Mouse (Mus musculus): ENCODE measurements around the gene Snap25.

Gene Snap25

DNA sequence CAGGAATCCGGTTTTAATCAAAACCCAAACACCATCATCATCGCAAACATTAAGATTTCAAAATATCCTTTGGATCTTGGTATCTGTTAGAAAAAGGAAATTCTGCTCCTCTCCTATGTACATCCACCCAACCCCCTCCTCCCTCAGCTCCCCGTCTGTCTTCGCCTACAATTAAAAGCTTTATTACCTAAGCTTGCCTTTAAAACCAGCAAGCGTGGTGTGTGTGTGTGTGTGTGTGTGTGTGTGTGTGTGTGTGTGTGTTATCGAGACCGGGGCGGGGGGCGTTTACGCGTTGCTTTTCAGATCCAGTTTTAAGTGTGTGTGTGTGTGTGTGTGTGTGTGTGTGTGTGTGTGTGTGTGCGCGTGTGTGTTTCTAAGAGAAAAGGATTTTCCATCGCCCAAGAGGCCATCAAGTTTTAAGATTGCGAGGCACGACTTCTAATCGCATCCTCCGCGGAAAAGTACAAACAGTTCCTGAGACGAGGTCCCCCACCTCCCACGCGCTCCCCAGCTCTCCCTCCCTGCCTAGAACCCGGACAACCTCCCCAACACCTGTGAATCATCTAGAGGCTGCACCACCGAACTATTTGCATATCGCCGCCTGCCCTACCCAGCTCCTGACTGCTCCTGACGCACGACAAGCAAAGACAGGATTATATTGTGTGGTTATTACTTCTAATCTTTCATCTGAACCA, 1.4 kb upstream of the Snap25 start:
- DNase-seq (ENCODE audit: extremely low spot score, low read depth, low spot score): no peak

DNA sequence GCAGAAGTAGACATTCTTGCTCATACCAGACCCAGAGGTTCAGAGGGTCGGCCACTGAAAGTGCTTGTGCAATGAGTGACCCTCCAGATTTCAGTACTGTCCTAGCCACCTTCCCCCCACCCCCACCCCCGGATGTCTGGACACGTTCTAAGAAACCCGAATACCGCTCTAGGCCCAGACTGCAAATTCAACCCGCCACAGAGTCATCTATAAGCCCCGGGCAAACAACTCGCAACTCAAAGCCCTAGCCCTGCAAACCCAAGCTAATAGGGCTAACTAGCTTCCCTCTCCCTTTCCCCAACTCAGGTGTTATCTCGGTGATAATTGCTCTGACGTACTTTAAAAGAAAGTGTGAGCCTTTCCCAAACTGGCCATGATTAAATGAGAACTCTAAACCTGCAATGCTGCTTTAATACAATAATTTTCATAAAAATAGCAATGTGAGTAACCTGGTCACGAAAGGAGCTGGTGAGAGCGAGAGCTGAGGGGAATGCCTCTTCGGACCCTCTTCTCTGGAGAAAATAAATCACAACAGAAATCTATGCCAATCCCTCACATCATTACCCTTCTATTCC, 725 bp upstream of the Snap25 start:
- no peak for DNase-seq (ENCODE audit: extremely low spot score, low read depth, low spot score)

DNA sequence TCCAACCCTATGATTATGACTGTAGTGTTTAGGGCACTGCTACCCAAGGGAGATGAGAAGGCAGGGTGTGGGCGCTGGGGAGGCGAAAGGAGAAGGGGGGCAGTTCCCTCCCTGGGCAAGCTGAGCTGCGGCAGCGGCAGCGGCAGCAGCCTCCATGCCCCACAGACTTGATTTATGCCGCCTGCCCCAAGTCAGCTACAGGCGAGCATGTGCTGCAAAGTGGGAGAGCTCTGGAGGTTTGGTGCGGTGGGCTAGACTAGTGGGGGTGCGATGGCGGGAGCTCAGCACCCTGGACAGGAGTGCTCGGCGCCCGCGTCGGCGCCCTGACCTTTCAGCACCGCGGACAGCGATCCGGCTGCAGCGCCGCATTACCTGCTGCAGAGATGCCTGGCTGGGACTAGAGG, 757 bp downstream of the Snap25 start:
- DNase-seq (ENCODE audit: extremely low spot score, low read depth, low spot score): peak; percentile 58

- no peak for DNase-seq (ENCODE audit: extremely low spot score, low read depth, low spot score)
These were observed 2.3 kb downstream of the Snap25 start for GRCm38 (mm10) chr2:136715531-136715930.

GRCm38 (mm10) chr2:136716400-136716799, 3.1 kb downstream of the Snap25 start:
- no peak for DNase-seq (ENCODE audit: extremely low spot score, low read depth, low spot score)

GRCm38 (mm10) chr2:136720235-136720634, 7.0 kb downstream of the Snap25 start:
- no peak for DNase-seq (ENCODE audit: extremely low spot score, low read depth, low spot score)

DNA sequence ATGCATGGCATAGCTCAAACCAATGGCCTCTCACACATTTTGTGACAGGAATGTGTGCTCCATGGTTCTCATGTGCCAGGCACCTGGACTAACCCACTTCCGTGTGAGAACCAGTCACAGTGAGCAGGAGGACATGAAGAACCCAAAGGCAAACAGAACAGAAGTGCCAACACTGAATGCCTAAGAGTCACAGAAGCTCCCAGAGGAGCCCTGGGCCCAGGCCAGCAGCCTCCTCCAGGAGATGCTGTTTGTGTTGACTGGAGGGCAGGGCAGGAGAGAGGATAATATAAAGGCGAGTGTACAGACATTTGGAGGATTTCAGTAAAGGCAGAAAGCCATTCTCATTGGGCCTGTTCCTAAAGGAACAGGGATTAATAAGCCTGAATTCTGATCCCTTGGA, 25.0 kb downstream of the Snap25 start:
- DNase-seq (ENCODE audit: extremely low spot score, low read depth, low spot score): no peak

DNA sequence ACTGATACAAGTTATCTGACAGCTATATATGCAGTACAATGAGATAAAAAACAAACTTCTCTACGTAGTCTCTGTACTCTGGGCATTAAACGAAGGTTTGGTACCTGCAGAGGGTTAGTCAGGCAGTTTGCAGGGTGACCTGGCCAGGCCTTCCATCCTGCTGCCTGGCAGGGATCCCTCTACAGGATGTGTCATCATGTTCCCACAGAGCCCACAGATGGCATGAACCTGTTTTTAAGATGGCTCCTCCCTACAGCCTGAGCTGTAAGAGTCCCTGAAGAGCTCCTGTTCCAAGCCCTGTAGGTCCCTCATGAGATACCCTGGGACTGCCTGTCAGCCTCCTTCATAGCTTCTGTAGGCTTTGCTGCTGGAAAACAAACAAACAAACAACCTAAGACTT, 29.0 kb downstream of the Snap25 start:
- DNase-seq (ENCODE audit: extremely low spot score, low read depth, low spot score): no peak

- peak; percentile 5 for DNase-seq (ENCODE audit: extremely low spot score, low read depth, low spot score)
These were observed 31.6 kb downstream of the Snap25 start for GRCm38 (mm10) chr2:136744683-136745326.

DNA sequence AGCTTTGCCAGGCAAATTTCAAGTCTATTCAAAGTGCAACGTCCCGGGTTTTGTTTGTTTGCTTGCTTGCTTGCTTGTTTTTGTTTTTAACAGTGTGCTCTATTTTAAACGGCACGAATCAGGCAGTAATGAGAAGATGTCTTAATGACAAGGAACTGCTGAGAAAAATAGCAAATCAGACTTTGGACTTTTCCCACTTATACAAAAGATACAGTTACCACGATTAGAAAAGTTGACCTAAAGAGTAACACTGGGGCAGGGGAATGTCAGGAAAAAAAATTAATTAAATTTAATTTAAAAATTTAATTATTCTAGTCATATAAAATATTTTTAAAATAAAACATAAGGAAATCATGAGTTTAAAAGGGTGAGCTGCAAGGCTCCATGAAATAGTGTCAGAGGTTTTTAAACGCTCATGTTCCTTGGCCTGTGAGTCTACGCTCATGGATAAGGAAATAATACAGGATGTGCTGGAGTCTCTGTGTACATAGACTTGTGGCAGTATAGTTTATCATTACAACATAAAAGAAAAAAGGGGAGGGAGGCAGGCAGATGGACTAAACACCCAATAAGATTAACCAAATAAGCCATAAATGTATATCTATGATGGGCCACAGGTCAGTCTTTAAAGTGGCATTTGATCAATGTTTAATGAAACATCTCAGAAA, 32.2 kb downstream of the Snap25 start:
- no peak for DNase-seq (ENCODE audit: extremely low spot score, low read depth, low spot score)

DNA sequence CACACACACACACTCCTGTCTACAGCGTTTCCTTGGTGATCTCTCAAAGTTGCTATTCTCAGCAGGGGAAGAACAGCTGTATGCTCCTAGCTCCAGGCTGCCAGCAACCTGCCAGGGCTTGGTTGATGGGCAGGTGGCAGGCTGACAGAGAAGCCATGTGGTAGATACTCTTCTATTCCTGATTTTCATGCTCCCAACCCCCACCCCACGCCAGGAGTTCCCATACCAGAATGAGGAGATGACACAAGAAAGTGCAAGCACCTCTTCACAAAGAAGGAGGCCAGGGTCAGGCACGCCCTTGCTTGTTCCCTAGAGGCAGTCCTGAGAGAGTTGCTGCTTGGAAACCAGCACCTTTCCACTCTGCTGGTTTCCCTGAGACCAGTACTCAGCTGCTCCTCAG, 40.4 kb downstream of the Snap25 start:
- DNase-seq (ENCODE audit: extremely low spot score, low read depth, low spot score): no peak

- no peak for DNase-seq (ENCODE audit: extremely low spot score, low read depth, low spot score)
These were observed 45.7 kb downstream of the Snap25 start for GRCm38 (mm10) chr2:136758809-136759551.

- DNase-seq (ENCODE audit: extremely low spot score, low read depth, low spot score): no peak
These were observed 64.9 kb downstream of the Snap25 start for GRCm38 (mm10) chr2:136778156-136778555.

- no peak for DNase-seq (ENCODE audit: extremely low spot score, low read depth, low spot score)
These were observed 65.4 kb downstream of the Snap25 start for GRCm38 (mm10) chr2:136778674-136779073.

DNA sequence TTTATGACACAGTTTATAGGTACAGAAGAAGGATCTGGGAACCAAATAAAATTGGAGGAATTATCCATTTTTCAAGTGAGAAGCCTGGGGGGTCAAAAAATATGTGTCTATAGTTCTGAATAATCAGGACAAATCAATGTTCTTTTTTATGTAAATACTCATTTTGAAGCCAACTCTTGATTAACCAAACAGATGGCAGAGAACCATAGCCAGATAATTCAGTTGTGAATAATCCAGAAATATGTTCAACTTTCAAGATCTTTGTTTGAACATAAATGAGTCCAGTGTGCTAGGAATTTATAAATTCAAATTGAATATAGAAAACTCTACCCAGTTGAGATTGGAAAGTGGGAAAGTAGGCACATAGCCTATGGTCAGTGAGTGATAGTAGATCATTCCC, 67.0 kb downstream of the Snap25 start:
- DNase-seq (ENCODE audit: extremely low spot score, low read depth, low spot score): no peak

DNA sequence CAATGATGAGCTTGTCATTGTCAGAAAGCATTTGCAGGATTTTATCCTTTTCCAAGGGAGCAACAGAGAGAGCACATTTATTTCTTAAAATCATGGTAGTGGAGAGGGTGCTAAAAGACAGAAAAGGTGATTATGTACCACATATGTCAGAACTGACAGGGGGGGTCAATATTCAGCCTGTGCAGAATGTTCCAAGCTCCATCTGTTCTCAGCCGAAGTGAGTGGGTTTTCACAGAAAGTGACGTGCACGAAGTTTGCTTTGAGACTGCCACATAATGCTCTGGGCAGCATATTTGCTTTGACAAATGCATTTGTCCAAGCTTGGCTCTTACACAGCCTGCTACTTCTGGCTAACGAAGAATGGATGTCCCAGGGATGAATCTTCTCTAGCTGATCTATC, 71.1 kb downstream of the Snap25 start:
- DNase-seq (ENCODE audit: extremely low spot score, low read depth, low spot score): no peak

GRCm38 (mm10) chr2:136788379-136788778, 75.1 kb downstream of the Snap25 start:
- DNase-seq (ENCODE audit: extremely low spot score, low read depth, low spot score): no peak

GRCm38 (mm10) chr2:136796518-136796917, 83.3 kb downstream of the Snap25 start:
- DNase-seq (ENCODE audit: extremely low spot score, low read depth, low spot score): no peak

DNA sequence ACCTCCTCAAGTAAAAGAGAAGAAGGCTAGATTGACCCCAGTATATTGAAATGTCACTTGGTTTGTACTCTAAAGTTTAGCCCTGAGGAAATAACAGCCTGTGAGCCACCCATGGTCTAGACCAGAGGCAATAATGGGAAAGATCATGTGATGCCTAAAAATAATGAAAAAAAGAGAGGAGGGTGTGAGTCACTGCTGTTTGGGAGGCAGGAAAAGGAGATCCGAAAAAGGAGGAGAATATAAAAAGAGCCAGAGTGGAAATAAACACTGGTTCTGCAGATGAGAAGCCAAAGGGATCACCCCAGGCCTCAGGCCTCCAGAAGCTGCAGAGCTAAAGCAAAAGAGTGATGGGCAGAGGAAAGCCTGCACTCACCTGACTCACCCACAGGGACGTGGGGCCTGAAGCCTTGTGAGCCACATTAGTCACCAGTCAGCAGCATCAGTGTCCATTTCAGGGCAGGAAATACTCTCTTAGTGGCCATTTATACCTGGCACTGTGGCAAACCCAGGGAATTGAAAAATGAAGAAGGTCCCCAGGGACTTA, 85.7 kb downstream of the Snap25 start:
- DNase-seq (ENCODE audit: extremely low spot score, low read depth, low spot score): no peak

DNA sequence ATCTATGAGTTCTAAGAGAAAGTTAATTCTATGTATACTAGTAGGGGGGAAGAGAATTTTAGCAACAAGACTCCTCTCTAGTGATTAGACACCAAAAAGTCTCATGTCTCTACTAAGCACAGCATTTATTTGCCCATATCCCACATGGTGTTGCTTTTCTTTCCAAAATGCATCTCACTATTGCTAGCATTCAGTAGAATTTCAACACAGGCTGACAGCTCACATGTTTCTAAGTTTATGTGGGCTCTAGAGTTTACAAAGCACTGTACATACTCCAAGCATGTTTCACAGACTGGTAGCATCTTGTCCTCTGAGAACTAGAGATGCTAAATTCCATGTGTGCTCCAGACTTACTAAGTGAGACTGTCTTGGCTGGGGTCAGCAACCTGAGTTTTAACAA, 87.8 kb downstream of the Snap25 start:
- no peak for DNase-seq (ENCODE audit: extremely low spot score, low read depth, low spot score)

- DNase-seq (ENCODE audit: extremely low spot score, low read depth, low spot score): no peak
These were observed 88.8 kb downstream of the Snap25 start for GRCm38 (mm10) chr2:136802076-136802475.

Data from hindlimb bud, embryonic 11.5 days (tissue).